Mouse (Mus musculus): Measurements from ENCODE around the gene Kank3.

The Kank3 gene

DNA sequence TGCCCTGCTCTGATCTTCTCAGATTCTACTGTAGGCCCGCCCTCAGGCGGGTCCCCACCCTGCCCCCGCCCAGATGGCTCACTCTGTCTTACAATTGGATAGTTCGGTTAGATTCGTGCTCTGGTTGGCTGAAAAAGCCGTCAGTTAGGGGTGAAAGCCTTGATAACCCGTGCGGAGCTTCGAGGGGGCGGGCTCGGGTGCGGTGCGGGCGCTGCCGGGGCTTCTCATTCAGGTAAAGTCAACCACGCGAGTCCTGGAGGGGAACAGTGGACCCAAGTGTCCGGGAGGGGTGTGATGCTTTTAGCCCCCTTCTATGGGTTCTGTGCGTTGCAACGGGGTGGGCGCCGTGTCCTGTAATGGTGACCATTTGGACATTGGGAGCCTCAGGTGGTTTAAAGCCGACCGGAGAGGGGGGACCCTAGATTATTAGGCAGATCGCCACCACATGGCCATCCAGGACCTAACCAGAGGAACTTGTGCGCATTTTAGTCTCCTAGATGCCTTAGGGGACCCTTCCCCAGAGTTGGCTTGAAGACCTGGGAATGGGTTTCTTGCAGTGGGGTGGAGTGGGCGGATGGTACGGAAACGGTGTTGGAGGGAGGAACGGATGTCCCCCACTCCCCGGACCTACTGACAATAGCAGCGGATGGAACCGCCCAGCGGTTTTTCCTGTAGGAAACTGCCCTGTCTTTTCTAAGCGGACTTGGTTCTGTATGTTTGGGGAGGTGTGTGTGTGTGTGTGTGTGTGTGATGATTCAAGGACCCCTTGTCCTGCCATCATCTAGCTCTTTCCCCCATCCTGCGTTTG, at the start of gene Kank3:
Kank3 (plus strand) TSS at position 186 of the 808 bp plus-strand sequence.
- DNase-seq = peak; percentile 100

DNA sequence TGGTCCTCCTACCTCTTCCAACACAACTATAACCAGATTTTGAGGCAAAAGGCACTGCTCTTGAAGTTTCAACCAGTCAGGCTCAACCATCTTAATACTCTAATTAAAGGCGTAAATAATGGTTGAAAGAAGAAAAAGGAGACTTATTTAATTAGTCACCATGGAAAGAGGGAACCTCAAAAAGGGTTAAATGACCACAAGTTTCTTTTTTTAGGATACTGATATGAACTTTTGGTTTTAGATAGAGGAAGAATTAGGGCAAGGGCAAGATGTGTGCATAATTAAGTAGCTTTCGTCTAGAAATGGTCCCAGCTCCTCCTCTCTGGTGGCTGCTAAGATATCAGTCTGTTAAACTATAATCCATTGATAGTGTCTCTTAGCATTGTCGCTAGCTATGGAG, 43.9 kb upstream of the Kank3 start:
- DNase-seq = no peak

DNA sequence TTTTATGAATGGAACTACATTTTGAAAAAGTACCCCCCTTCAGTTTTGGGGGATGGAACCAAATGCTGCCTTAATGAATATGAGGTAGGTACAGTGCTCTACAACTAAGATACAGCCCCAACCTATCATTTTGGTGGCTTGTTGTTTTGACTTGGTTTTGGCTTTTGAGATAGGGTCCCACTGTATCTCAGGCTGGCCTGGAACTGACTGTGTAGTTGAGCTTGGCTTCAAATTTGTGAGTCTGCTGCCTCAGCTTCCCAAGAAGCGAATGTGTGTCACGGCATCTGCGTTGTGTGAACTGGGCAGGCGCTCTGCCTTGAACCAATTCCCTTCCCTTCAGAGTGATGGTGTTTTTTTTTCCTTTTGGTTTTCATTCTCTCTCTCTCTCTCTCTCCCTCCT, 38.7 kb upstream of the Kank3 start:
- DNase-seq = no peak

DNA sequence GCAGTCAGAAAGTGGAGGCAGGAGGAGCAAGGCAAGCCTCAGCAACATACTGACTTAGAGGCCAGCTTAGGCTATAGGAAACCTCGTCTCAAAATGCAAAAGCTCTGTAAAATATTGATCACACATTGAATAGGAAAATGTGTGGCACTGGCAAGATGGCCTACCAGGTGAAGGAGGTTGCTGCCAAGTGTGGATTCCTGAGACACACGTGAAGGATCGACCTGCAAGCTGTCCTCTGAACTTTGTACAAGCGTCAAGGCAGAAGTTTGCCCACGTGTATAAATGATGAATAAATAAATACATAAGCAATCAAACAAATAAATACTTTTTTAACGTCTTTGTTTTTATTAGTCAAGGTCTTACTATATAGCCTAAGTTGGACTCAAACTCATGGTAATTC, 36.9 kb upstream of the Kank3 start:
- DNase-seq = no peak

DNA sequence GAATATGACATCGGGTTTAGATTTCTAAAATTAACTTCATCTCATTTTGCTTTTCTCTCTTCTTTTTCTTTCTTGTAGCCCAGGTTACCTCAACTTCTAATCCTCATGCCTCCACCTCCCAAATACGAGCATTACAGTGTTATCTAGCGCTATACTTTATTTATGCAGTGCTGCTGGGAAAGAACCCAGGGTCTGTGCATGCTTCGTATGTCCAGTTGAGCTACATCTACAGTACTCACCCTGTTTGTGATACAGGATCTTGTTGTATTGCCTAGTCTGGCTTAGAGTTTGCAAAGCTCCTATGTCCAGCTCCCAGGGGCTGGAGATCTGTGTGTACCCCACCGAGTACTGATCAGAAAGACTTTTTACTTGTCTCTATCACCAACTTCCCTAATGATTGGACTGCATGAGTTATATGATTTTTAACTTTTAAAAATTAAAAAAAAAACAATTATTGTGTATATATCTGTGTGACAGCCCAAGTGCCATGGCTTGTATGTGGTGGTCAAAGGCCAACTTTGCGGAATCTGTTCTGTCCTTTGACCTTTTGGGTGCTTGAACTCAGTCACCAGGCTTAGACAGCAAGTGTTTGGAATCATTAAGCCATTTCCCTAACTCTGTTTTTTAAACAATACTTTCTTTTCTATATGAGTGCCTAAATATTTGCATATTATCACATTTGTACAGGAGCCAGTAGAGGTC, 36.3 kb upstream of the Kank3 start:
- DNase-seq = no peak

DNA sequence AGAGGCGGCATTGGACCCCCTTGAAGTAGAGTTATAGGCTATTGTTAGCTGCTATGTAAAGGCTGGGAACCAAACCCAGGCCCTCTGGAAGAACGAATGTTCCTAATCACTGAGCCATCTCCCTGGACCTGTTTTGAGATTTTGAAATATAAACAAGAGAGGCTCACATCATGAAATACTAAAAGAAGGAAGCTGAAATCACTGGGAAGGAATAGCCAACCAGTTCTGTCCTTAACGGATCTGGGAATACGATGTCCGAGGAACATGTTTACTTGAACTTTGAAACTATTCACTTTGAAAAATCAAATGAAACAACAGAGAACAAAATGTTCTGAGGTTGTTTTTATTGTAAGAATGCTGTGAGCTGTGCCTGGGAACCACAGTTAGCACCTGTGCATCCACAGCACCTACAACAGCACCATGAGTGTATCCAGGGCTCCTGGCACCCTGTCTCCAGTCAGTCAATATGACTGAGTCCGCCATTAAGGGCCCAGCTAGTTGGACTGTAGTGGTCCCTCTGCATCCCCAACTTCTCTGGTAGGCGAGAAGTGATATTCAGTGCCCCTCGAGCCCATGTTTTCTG, 35.7 kb upstream of the Kank3 start:
- no peak for DNase-seq

DNA sequence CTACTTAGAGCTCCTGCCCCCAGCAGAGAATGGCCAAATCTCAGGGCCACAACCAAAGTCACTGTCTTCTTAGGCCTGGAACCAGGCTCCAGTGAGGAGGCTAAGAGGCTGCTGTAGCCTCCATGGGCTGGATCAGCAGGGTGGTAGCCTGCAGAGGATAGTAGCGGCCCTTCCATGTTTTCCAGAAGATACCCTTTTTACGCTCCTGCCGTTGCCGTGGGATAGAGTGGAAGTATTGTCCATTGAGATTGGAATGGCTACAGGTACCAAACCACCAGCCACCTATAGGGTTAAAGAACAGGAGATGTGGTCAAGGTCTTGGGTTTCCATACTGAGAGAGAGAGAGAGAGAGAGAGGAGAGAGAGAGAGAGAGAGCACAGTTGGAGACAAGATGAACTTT, 35.0 kb upstream of the Kank3 start:
- DNase-seq = peak; percentile 92

DNA sequence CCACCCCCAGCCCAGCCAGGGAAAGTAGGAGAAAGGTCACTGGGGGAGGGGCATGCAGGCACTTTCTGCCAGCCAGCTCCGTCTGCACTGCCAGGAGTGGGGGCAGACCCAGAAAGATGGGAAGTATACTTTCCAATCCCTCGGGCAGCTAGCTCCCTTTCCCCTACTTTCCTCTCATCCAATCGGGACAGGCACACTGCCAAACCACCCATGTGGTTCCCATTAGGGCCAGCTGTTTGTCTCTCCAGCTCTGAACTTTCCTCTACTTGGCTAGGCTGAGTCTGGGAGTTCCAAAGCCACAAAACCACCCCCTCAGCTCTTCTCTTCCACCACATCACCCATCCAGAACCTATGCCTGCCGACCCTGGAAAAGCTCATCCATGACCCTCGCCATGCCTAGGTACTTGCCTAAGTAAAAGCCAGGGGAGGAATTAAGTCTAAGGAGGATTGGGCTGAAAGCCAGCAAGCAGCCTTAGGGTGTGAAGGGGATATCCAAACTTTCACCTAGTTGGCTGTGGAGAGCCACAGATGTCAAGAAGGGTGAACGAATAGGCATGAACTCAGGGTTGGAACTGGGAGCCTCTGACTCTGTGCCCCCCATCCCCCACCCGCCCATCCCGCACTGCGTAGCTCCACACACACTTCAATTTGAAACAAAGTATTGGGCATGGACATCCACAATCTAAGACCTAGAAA, 30.9 kb upstream of the Kank3 start:
- peak; percentile 100 for DNase-seq

DNA sequence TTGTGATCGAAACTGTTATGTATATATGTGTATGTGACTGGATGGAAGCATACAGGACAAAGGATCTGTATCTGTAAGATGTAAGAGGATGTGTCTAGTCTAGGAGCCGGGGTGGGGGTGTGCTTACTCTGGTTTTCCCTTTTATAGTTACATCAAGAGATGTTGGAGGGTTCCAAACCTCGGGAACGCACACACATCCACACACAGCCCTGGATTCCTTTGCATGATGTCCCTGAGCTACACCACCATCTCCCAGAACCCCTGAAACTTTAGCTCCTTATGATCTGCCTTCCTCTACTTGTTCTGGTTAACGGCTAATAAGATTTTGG, 30.4 kb upstream of the Kank3 start:
- no peak for DNase-seq

DNA sequence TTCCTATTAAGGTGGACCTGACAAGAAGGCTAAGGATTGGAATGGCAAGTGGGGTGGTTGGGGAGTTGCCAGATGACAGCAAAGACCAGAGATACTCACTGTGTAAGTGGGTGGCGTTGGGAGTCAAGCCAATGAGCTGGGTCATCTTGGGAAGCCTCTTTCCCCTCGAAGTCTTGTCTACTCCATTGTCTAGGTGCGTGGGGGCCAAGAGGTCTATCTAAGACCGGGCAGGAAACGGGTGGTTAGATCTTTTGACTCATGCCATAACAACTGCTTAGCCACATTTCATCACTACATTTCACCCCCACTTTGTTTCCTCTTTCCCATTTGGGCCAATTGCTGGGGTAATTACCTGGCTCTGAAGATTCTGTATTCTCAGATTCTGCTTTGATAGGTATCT, 29.9 kb upstream of the Kank3 start:
- peak; percentile 95 for DNase-seq

DNA sequence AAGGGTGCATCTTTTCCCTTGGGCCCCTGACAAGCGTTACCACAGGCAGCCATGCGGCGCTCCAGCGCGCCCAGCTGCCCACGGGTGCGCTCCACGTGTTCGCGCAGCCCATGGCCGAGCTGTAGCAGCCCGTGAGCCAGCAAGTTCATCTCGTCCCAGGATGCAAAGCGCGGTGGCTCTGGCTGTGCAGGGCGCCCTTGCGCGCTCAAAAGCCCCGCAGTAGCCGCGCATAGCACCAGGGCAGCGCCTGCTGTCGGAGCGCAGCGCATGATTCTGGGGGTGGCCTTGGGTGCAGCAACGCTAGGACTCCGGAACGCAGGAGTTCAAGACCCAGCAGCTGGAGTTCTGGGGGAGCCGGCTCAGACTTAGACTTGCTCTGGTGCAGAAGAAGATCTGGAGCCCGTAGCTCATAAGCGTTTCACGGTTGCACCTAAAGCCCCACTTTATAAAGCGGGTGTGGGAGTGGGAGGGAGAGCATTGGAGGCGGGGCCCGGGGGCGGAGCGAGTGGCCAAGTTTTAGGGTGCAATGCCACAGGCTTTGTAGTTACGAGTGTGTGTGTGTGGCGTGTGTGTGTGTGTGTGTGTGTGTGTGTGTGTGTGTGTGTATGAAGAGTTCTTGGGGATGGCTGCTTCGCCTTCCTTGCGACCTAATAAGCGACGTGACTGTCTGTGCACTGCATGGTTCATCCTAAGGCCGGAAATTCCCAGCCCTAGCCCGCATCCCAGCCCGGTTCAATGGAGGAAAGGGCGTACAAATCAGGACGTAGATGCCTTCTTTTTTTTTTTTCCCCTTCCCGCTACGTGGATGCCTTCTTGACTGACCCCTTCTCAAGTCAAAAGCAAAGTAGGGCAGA, 29.0 kb upstream of the Kank3 start, which contains the start of gene Angptl4:
Angptl4 (minus strand) TSS at position 707 of the 854 bp plus-strand sequence.
- peak; percentile 99 for DNase-seq

DNA sequence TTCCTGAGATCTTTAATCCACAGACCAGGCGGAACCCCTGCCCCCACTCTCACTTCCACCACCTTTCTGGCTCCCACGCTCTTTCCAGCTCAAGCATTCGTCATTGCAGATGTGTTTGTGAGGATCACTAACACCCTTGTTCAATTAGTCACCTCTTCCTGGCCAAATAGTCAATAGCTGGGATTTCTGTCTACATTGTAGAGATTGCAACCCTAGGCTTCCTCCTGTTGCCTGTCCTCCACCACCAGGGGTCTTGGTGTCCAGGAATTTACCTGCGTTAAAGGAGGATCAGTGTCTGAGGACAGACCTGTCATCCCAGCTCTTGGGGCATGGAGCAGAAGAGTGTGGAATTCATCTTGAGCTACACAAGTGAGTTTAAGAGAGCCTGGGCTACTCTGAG, 28.3 kb upstream of the Kank3 start:
- DNase-seq = no peak

DNA sequence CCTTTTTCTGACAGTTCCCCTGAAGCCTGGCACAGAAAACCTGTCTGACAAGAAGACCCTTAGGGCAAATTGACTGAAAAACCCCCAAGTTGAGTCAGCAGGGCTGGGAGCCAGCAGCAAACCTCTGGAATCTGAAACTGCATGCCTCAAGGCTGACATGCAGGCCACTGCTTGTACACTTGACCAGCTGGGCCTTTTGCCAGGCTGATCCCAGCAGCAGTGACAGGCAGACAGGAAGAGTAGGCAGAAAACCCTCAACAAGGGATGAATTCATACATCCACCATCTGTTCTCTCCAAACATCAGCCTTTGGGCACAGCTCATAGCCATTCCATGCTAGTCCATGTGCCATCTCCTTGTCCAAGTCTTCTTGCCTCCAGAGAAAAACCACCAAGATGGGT, 26.9 kb upstream of the Kank3 start:
- DNase-seq = peak; percentile 98

DNA sequence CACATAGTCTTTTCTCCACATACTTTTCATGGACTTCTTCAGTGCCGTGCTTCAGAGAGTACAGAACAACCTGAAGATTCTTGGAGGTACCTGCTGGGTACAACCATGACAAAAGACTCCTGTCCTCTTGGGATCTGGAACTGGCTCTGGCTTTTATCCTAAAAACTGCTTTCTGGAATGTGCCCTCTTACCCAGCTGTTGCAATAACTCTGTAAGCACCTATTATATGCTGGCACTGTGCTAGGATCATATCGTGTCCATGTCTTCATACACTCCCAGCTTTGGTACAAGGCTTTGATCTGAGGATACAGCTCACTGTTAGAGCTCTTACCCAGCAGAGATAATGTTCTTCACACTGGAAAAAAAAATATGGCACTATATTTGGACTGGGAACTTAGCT, 25.4 kb upstream of the Kank3 start:
- no peak for DNase-seq

DNA sequence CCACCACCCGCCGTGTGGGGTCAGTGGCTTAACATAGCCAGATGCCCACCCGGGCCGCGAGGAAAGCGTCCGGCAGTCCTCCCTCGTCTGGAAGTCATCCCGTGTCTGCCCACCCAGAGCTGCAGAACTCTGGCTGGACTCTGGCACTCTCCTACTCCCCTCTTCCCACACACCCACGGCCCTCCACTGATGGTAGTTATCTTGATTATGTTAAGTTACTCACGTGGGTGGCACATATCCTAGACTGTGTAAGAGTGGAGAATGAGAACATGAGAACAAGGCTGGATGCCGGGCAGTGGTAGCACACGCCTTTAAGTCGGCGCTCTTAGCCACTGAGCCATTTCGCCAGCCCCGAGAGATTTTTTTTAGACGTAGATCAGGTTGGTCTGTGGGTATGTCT, 23.9 kb upstream of the Kank3 start:
- DNase-seq = no peak

DNA sequence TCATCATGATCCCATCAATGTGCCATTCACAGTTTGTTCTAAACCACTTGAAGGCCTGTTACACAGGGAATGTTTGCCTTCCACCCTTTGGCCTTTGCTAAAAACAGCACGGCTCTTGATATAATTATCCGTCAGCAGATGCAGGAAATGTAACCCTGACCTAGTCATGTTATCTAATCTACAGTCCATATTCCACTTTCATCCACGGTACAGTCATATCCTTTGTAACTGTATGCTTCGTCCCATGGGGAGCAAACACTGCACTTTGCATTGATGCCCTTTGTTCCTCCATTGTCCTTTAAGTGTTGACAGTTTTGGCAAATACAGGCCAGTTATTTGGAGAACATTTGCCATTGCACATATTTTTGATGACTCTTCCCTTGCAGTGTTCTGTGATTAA, 21.6 kb upstream of the Kank3 start:
- DNase-seq = peak; percentile 89

DNA sequence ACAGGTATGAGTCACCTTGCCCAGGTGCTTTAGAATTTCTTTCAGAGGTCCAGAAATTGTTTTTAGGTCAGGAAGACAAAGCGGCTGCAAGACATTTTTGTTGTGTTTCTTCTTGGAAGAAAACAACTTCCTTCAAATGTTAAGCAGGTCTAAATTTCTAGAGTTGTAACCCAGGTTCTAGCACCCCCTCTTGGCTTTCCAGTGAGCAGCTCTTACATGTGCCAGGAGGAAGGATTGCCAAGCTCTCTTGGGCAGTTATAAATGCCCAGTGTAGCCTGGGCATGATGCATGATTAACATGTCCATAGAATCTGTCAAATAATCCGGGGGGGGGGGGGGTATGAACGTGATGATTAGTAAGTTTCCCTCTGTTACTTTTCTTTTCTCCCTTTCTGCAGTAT, 12.0 kb upstream of the Kank3 start:
- DNase-seq = peak; percentile 91

DNA sequence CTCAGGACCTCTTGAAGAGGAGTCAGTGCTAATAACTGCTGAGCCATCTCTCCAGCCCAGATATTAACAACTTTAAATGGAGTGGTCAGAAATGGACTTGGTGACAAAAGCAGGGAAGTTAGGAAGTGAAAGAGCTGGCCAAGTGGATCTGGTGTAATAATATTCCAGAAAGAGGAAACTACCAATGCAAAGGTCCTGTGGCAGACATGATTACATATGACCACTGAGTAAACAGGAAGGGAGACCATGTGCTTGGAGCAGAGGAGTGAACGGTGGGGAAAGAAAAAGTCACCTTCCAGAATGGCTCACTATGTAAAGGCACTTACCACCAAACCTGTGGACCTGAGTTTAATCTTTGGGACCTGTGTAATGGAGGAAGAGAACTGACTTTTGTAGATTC, 11.0 kb upstream of the Kank3 start:
- no peak for DNase-seq

DNA sequence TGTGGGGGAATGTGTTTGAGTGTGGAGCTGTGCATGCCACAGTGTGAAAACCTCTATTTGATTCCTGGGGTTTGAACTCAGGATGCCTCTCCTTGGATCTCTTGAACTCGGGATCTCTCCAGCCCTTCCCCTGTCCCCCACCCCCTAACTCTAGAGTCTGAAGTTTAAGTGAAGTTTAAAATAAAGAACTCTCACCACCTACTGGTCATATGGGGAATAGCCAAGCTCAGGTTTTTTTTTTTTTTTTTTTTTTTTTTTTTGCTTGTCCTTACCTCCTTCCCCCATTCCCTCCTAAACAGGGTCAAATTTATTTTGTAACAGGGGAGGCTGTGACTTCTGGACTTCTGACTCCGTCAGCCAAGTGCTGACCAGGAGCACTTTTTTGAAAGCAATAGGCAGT, 8.1 kb upstream of the Kank3 start:
- DNase-seq = no peak

DNA sequence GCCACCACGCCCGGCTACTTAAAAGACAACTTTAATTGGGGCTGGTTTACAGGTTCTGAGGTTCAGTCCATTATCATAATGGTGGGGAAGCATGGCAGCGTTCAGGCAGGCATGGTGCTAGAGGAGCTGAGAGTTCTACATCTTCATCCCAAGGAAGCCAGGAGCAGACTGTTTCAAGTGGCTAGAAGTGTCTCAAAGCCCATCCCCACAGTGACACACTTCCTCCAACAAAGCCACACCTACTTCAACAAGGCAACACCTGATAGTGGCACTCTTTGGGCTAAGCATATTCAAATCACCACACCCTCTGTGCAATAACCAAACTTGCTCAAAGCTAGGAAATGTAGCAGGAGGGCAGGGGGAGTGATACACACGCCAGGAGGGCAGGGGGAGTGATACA, 6.1 kb upstream of the Kank3 start:
- peak; percentile 83 for DNase-seq

DNA sequence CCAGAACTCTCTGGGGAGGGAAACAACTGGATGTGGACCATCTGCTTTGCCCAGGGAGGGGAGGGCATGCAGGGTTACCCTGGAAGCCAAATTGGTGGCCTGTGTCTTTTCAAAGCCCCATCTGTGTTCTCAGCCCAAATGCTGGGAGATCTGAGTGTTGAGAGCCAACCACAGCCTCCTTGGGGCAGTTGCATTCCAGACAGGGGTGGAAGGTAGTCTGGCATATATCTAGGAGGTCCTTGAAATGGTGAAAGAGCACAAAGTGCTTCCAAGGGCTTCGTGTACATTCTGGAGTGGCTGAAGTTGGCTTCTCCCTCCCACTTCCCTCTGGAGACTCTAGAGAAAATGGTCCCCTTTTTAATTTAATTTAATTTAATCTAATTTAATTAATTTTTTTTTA, 5.6 kb upstream of the Kank3 start:
- DNase-seq = peak; percentile 77

DNA sequence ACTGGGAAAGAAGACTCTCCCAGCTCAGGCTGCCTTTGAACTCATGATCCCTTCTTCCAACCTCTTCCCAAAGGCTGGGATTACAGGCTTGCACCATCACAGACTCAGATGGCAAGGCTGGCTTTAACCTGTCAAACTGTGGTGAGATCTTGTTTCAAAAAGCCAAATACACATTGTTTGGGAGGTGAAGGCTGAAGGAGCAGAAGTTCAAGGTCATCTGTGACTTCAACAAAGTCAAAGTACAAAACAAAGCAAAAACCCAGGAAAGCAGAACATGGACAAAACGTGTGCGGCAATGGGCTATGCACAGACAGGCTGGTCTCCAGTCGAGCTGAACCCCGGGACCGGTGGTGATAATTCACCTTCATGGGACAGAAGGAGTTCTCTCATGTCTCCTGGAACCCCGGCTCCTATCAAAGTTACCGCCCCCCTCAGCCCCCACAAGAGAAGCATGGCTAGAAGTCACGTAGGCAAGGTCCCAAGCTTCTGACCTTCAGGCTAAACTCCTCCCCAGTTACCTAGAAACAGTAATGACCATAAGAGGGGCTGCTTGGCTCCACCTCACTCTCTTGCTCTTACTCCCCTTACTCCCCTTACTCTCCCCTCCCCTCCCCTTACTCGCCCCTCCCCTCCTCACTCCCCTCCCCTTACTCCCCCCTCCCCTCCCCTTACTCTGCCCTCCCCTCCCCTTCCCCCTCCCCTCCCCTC, 3.0 kb upstream of the Kank3 start:
- peak; percentile 69 for DNase-seq

All from heart, adult 11 months (tissue).